In genomic region chr11:121698381-121698955, GRCm38 (mm10) we compare ENCODE assay signal across 27 mouse cellular contexts. TPM values are rescaled to one million over a fixed set of nuclear protein-coding genes. Genes with fewer than 3 reads are reported as not detected.
DNase-seq lines count a peak whose midpoint lies in the region; ATAC-seq and TF ChIP-seq lines count a peak whose summit lies in the region.
"Had no signal": no experiment of that assay in that cellular context is flagged by ENCODE, and none has a peak within 500 bp of the region (broad histone marks: within the 10 kb centered on the region; RNA-seq: fewer than 3 reads in every experiment).

No protein-coding gene starts in this region.

- ATAC-seq in hindbrain, embryonic 12.5 days (ENCODE audit: low FRiP score), result no peak
- ATAC-seq: forebrain, embryonic 15.5 days; hindbrain, postnatal 0 days; midbrain, embryonic 16.5 days had no signal

- no peak for TF ChIP-seq RAD21 in MEL (IDR thresholded peaks at IDR 0.05; ENCODE audit: low read depth, low read length)

- H3K4me1 ChIP-seq in kidney, adult 2 months (ENCODE audit: control insufficient read depth, insufficient read depth, low read length), result peaks cover 7% of the 10 kb centered on the region; the same call in 1 of the 2 replicates
- peaks cover 2 to 3% of the 10 kb centered on the region in 2 experiments; a peak in 3 of 4 replicates for H3K4me1 ChIP-seq in MEL (ENCODE audit: control insufficient read depth in 1 of 2, insufficient read depth in 2 of 2, low read length in 2 of 2)
- H3K4me1 ChIP-seq in cerebellum, adult 2 months (ENCODE audit: control insufficient read depth, insufficient read depth, low read length), result no peaks in the 10 kb centered on the region
- H3K4me1 ChIP-seq in hindbrain, embryonic 12.5 days, result peaks cover 8% of the 10 kb centered on the region

- no peak for TF ChIP-seq CTCF in kidney, adult 2 months (conservative IDR thresholded peaks at IDR 0.05; ENCODE audit: insufficient read depth, insufficient read length, low read depth, low read length)
- TF ChIP-seq CTCF in MEL (IDR thresholded peaks at IDR 0.05 in 2 of 3, conservative IDR thresholded peaks at IDR 0.05 in 1 of 3; ENCODE audit: control insufficient read depth in 1 of 3, insufficient read depth in 1 of 3, low read depth in 2 of 3, low read length in 3 of 3, poor library complexity in 1 of 3, severe bottlenecking in 1 of 3), result no peak
- no peak for TF ChIP-seq CTCF in cerebellum, adult 2 months (IDR thresholded peaks at IDR 0.05; ENCODE audit: borderline replicate concordance, insufficient read depth, low read depth, low read length)

- no peaks in the 10 kb centered on the region for H3K27me3 ChIP-seq in kidney, adult 2 months (replicated peaks; ENCODE audit: control insufficient read depth, insufficient read depth, low read length)
- H3K27me3 ChIP-seq in MEL (ENCODE audit: control insufficient read depth in 1 of 2, insufficient read depth in 2 of 2, low read length in 2 of 2), result no peaks in the 10 kb centered on the region; a peak in 1 of 4 replicates
- no peaks in the 10 kb centered on the region for H3K27me3 ChIP-seq in cerebellum, adult 2 months (ENCODE audit: control insufficient read depth, insufficient read depth, low read length)
- H3K27me3 ChIP-seq in hindbrain, embryonic 12.5 days, result peaks cover 23% of the 10 kb centered on the region
- H3K27me3 ChIP-seq: embryonic facial prominence, embryonic 15.5 days; heart, embryonic 12.5 days; stomach, embryonic 15.5 days had no signal

- TF ChIP-seq POLR2A in kidney, adult 2 months (IDR thresholded peaks at IDR 0.05; ENCODE audit: low read depth, low read length), result no peak
- no peak for TF ChIP-seq POLR2A in MEL (IDR thresholded peaks at IDR 0.05; ENCODE audit: control insufficient read depth in 1 of 2, insufficient read depth in 1 of 2, low read depth in 1 of 2, low read length in 2 of 2, poor library complexity in 1 of 2)
- TF ChIP-seq POLR2A in cerebellum, adult 2 months (IDR thresholded peaks at IDR 0.05; ENCODE audit: borderline replicate concordance, insufficient read depth, low read length), result no peak

- H3K36me3 ChIP-seq in kidney, adult 2 months (ENCODE audit: control insufficient read depth, insufficient read depth, low read length), result no peaks in the 10 kb centered on the region
- no peaks in the 10 kb centered on the region for H3K36me3 ChIP-seq in MEL (ENCODE audit: control insufficient read depth in 1 of 2, insufficient read depth in 2 of 2, low read length in 2 of 2)
- H3K36me3 ChIP-seq in hindbrain, embryonic 12.5 days, result no peaks in the 10 kb centered on the region
- H3K36me3 ChIP-seq: embryonic facial prominence, embryonic 15.5 days; forebrain, embryonic 15.5 days; heart, embryonic 12.5 days; hindbrain, embryonic 10.5 days; liver, embryonic 13.5 days; neural tube, embryonic 13.5 days; stomach, embryonic 15.5 days had no signal

- H3K79me2 ChIP-seq in MEL (ENCODE audit: control insufficient read depth, insufficient read depth, low read length, poor library complexity), result no peaks in the 10 kb centered on the region

- peak overlapping the region; percentile 31; the same call in 1 of the 2 replicates for H3K27ac ChIP-seq in kidney, adult 2 months (ENCODE audit: insufficient read depth, low read depth, low read length)
- no peak overlapping the region for H3K27ac ChIP-seq in MEL (ENCODE audit: control insufficient read depth, low read depth, low read length)
- H3K27ac ChIP-seq in cerebellum, adult 2 months (ENCODE audit: insufficient read depth, low read length), result no peak overlapping the region
- H3K27ac ChIP-seq in hindbrain, embryonic 12.5 days, result no peak overlapping the region
- H3K27ac ChIP-seq: embryonic facial prominence, embryonic 15.5 days; forebrain, embryonic 15.5 days; hindbrain, embryonic 10.5 days; hindbrain, postnatal 0 days; kidney, postnatal 0 days; left cerebral cortex, adult 2 months; liver, embryonic 13.5 days; neural tube, embryonic 13.5 days; stomach, embryonic 15.5 days had no signal

- no peak for TF ChIP-seq EP300 in MEL (IDR thresholded peaks at IDR 0.05; ENCODE audit: low read depth in 1 of 2, low read length in 2 of 2)

- no peak overlapping the region for H3K4me2 ChIP-seq in hindbrain, embryonic 12.5 days (replicated peaks)
- H3K4me2 ChIP-seq: embryonic facial prominence, embryonic 15.5 days; forebrain, embryonic 15.5 days; heart, embryonic 12.5 days; liver, embryonic 13.5 days; lung, embryonic 14.5 days; neural tube, embryonic 13.5 days; stomach, embryonic 15.5 days had no signal

- H3K9me3 ChIP-seq in MEL (replicated peaks; ENCODE audit: insufficient read depth, low read length), result no peaks in the 10 kb centered on the region
- no peaks in the 10 kb centered on the region for H3K9me3 ChIP-seq in hindbrain, embryonic 12.5 days (replicated peaks)
- H3K9me3 ChIP-seq: embryonic facial prominence, embryonic 15.5 days; forebrain, embryonic 15.5 days; heart, embryonic 12.5 days; hindbrain, embryonic 10.5 days; liver, embryonic 13.5 days; neural tube, embryonic 13.5 days; stomach, embryonic 15.5 days had no signal

- 60% methylated on average over 5 of the region's 5 CpGs for WGBS in kidney, adult 2 months
- 88% methylated on average over 5 of the region's 5 CpGs for WGBS in cerebellum, adult 2 months
- WGBS in hindbrain, embryonic 12.5 days, result 77% methylated on average over 5 of the region's 5 CpGs

- no peak overlapping the region for H3K4me3 ChIP-seq in kidney, adult 2 months (ENCODE audit: insufficient read depth, low read depth, low read length)
- H3K4me3 ChIP-seq in MEL (ENCODE audit: control insufficient read depth in 1 of 2, insufficient read depth in 1 of 2, low read depth in 2 of 2, low read length in 2 of 2), result no peak overlapping the region
- H3K4me3 ChIP-seq in cerebellum, adult 2 months (replicated peaks; ENCODE audit: insufficient read depth, low read depth, low read length), result no peak overlapping the region
- no peak overlapping the region for H3K4me3 ChIP-seq in hindbrain, embryonic 12.5 days
- H3K4me3 ChIP-seq: embryonic facial prominence, embryonic 15.5 days; forebrain, embryonic 15.5 days; heart, embryonic 12.5 days; hindbrain, embryonic 10.5 days; left cerebral cortex, adult 2 months; liver, embryonic 13.5 days; myocyte; neural tube, embryonic 13.5 days; stomach, embryonic 15.5 days had no signal

- peak; percentile 78 for DNase-seq in kidney, adult 2 months
- no peak for DNase-seq in kidney, postnatal 10 days
- DNase-seq in MEL (ENCODE audit: low read depth, low spot score), result no peak
- DNase-seq in adrenal gland, postnatal 14 days, result peak; percentile 34
- peak; percentile 58 to 76 for DNase-seq in kidney, postnatal 36 days
- no peak for DNase-seq in cerebellum, adult 2 months
- DNase-seq: cerebellum, adult 9-10 months; gastrocnemius, postnatal 14 days; heart, adult 18-20 months; heart, postnatal 10 days; layer of hippocampus, adult 9-11 months; liver, embryonic 13.5 days; lung, embryonic 14.5 days; thymus, adult 2 months; thymus, postnatal 4 days had no signal

- H3K9ac ChIP-seq in MEL (ENCODE audit: control insufficient read depth, low read depth, low read length, poor library complexity, severe bottlenecking), result no peak overlapping the region
- no peak overlapping the region for H3K9ac ChIP-seq in hindbrain, embryonic 12.5 days
- H3K9ac ChIP-seq: embryonic facial prominence, embryonic 15.5 days; forebrain, embryonic 15.5 days; heart, embryonic 12.5 days; liver, embryonic 13.5 days; lung, embryonic 14.5 days; neural tube, embryonic 13.5 days; stomach, embryonic 15.5 days had no signal

TF ChIP-seq in MEL, 35 proteins besides CTCF, POLR2A, EP300 and RAD21:
- 0 out of 2 replicates have a peak, but pooled peaks have one; percentile 1 for TF ChIP-seq USF1 (IDR thresholded peaks at IDR 0.05; ENCODE audit: low read depth, low read length)
- no peak for TF ChIP-seq KAT2A (conservative IDR thresholded peaks at IDR 0.05; ENCODE audit: low read depth, low read length)
- TF ChIP-seq MYC (IDR thresholded peaks at IDR 0.05; ENCODE audit: low read depth, low read length), result no peak

RNA-seq across cellular contexts. Expression of gene Metrnl, which starts 2.9 kb away (rescaled TPM):
- polyA plus RNA-seq in kidney, adult 2 months (2012; rRNA removed), result 42.6 and 49.1 TPM in 2 replicates
- total RNA-seq in MEL (2012; rRNA removed), result 2.7 TPM in 2 replicates
- 1 to 10 TPM in 1 of 2 experiments, not detected in 1; 2.9 TPM for polyA plus RNA-seq in MEL (2012; ENCODE audit: insufficient read depth in 1 of 2, insufficient read length in 2 of 2, low read depth in 1 of 2, low replicate concordance in 2 of 2, missing spikeins in 1 of 2)
- 32.8 and 48.8 TPM in 2 replicates for total RNA-seq in adrenal gland, postnatal 14 days (2021)
- 10.8 and 13.2 TPM in 2 replicates for polyA plus RNA-seq in cerebellum, adult 2 months (2012; rRNA removed)
- polyA plus RNA-seq in hindbrain, embryonic 12.5 days (2016; fragmentation: Nextera tagmentation; extraction: Ambion mirVana), result 22.3 and 26.1 TPM in 2 replicates

RNA-seq across cellular contexts. Expression of gene B3gntl1, which starts 25.5 kb away (rescaled TPM):
- polyA plus RNA-seq in kidney, adult 2 months (2012; rRNA removed), result 4.9 and 5.0 TPM in 2 replicates
- 3.6 and 4.7 TPM in 2 replicates for total RNA-seq in MEL (2012; rRNA removed)
- polyA plus RNA-seq in MEL (2012; ENCODE audit: insufficient read depth in 1 of 2, insufficient read length in 2 of 2, low read depth in 1 of 2, low replicate concordance in 2 of 2, missing spikeins in 1 of 2), result 1 to 10 TPM in 1 of 2 experiments, not detected in 1; 5.6 TPM
- total RNA-seq in adrenal gland, postnatal 14 days (2021), result 8.6 and 10.1 TPM in 2 replicates
- polyA plus RNA-seq in cerebellum, adult 2 months (2012; rRNA removed), result 5.4 and 5.5 TPM in 2 replicates
- 8.2 and 8.6 TPM in 2 replicates for polyA plus RNA-seq in hindbrain, embryonic 12.5 days (2016; fragmentation: Nextera tagmentation; extraction: Ambion mirVana)

Comparison
In these comparisons a context has a peak if more than half of its experiments do, and no peak if none do; other contexts are left out.
1. DNase-seq: peak in kidney, adult 2 months (single experiment), adrenal gland, postnatal 14 days (single experiment) and kidney, postnatal 36 days (2 of 2); none in kidney, postnatal 10 days (single experiment), MEL (single experiment) and cerebellum, adult 2 months (0 of 2).